Mouse (Mus musculus) cerebellum, adult 2 months (tissue): ENCODE data around the gene Npas3.

ENCODE experiments used
- CTCF ChIP-seq: fragments of 200-500 bp; IDR thresholded peaks from 2 replicates; pipeline ENCODE4 v1.5.1; 2011; ENCODE audit warnings: low read depth, mild to moderate bottlenecking, control low read depth, low read length, moderate library complexity, borderline replicate concordance; ENCODE audit not compliant: insufficient read depth
- POLR2A ChIP-seq: fragments of 200-500 bp; IDR thresholded peaks from 2 replicates; pipeline ENCODE4 v1.6.1; 2011; ENCODE audit warnings: low read length, control low read depth, borderline replicate concordance; ENCODE audit not compliant: insufficient read depth

DNA sequence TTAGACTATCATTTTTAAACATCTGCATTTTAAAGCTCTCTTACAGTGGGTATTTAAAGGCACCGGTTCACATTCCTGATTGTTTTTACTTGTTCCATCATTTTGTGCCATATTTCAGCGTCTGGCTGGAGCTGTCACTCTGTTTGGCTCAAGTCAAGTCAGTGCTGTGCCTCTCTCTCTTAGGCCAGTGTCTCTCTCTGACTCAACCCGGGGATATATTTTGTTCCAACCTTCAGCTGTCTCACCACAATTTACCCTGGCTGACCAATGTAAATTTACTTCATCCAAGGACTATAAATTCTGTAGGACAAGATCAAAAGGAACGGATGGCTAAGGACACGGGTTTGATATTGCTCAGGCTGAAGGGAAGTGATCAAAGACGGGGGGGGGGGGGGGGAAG lies 812.7 kb downstream of the Npas3 start:
- TF ChIP-seq CTCF (no peak), POLR2A (no peak)
